Mouse (Mus musculus): ENCODE measurements around the gene Dbn1.

- TF ChIP-seq CTCF (IDR thresholded peaks at IDR 0.05; ENCODE audit: borderline replicate concordance, extremely low read depth, insufficient read depth, insufficient read length) (no peak), POLR2A (IDR thresholded peaks at IDR 0.05; ENCODE audit: borderline replicate concordance, extremely low read depth, insufficient read depth, insufficient read length, poor library complexity, severe bottlenecking) (no peak)
Measured at GRCm38 (mm10) chr13:55426613-55427012, 61.3 kb downstream of the Dbn1 start, which contains the start of gene F12.

Data from brain, embryonic 14.5 days (tissue).